Mouse (Mus musculus) layer of hippocampus, adult 9-10 months (tissue): ENCODE measurements at regions not wholly inside any gene's neighbourhood (a gene's known extent, or its start where the extent isn't known, plus 50 kb on each side); places are given as distances from the start of the nearest gene placed in this dataset.

ENCODE experiments used
- DNase-seq: peaks from one replicate; pipeline ENCODE4 v3.0.0; 2022; ENCODE audit warnings: low spot score

- DNase-seq: no peak
Measured at GRCm38 (mm10) chr12:39073289-39074022, 294.3 kb downstream of the Etv1 start.

DNA sequence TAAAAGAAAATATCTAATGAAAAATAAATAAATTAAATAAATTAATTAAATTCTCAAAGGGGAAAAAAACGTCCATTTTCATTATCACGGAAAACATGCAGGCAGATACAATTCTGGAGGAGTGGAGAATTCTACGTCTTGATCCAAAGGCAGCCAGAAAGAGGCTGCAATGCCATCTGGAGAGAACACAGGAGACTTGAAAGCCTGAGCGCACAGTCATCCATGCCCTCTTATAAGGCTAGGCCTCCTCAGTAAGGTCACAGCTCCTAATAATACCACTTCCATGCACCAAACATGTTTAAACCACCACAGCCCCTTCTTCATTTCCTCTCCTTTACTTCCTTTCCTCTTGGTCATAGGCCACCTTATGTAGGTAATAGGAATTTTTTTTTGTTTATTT is 307.1 kb downstream of the Etv1 start:
- no peak for DNase-seq

DNA sequence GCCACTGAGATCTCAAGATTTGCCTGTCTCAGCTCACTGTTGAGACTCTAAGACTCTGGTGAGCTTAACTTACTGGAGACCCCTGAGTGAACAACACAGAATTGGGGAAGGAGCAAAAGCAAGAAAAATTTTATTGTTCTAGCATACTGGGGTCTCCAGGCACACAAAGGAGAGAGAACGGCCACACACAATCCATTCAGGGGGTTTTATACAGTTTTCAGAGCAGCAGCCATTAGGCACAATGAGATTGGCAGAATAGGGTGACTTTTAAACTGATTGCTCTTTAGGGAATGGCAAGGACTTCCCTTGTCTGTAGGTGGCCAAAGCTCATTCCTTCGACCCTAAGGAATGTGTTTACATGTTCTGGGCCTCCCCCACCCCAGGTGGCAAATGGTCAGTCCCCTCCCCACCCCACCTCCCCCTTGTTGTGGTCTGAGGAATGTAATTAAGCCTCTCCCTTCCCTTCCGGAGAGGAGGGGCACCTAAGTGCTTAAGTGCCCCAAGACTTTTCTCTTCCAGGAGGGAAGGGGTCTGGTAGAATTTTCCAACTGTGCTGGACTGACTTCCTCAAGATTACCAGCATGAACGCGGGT is 315.6 kb downstream of the Etv1 start:
- no peak for DNase-seq

- no peak for DNase-seq
Measured at GRCm38 (mm10) chr12:39123391-39124095, 344.4 kb downstream of the Etv1 start.

- no peak for DNase-seq
Measured at GRCm38 (mm10) chr12:39154689-39155088, 375.5 kb downstream of the Etv1 start.

DNA sequence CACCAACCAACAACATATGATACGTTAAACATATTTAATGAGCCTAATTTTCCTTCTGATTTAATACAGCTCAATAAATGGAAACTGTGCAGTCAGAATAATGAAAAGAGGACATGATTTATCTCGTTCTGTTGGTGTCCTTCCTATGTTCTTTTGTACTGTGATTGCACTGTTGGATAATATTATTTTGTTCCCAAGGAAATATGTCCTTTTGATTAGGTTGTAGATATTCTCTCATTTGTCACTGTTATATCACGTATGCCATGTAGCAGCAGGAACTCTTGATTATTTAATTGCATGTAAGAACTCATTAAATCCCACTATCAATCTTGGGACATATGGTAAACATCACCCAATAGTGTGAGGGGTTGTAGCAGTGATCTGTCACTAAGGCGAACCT is 397.8 kb downstream of the Etv1 start:
- no peak for DNase-seq

GRCm38 (mm10) chr12:39224073-39224472 is 444.9 kb downstream of the Etv1 start:
- no peak for DNase-seq

DNA sequence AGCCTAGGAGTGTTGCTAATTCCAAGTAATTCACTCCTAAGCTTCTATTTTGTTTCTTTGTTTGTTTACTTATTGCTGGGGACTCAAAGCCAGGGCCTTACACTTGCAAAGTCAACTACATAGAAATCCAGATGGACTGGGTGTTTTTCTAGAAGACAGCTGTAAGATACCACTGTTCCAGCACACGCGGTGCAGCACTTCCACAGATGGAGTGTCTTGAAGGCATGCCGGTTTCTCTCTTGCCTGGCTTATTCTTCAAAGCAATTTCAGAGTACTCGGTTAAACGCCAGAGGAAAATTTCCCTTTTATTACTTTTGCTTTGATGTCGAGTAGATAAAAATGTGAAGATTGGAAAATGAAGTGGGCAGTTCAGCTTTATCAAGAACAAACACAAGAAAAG is 477.4 kb downstream of the Etv1 start:
- DNase-seq: no peak

DNA sequence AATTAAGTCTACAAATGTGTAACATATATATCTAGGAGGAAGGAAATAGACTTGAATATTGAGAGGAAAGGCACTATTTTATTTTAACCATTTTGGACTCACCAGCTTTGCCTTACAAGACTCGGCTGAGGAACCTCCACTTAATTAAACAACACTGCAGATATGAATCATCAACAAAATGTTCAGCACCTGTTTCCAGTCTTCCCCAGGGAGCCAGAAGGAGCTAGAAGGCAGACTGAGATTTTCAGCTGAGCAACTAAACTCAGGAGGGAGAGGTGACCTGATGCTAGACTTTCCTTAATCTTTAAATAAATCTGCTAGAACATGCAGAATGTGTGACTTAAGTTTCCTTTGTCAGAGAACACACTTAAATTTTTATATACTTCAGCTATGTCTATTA is 478.4 kb downstream of the Etv1 start:
- DNase-seq: no peak

- DNase-seq: no peak
Measured at GRCm38 (mm10) chr12:39289676-39290075, 510.5 kb downstream of the Etv1 start.

DNA sequence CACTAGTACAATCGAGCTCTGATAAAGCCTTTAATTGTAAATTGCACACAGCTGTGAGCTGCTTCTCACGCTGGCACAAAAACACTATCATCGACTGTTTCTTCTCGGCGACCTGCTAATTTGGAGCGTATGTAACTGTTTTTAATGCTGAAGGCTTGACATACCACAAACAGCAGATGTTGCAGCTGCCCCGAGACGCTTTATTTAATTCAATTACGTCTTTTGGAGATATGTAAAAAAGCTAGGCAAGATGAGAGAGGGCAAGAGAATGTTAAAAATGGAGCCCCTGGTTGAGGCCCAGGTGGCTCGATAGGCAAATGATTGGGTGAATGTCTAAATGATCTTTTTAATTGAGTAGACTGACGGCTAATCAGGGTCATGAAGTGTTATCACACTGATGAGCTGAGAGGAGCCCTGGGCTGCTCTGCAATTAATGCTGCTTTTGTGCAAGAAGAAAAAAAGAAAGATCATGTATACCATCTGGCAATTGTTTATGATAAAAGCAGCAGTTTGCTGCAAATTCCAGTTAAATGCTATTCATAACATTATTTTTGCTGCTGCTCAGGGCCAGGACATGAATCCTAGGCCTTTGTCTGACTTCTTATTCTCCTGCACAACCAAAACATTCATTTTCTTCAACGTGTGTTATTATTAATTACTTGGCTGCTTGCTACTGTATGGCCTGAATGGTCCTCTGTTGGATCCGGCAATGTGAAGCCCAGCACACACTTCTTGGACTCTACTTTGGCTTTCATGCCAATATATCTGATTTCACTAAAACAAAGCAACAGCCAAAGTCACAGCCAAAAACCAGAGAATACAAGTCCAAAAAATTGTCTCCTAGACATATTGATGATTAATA is 522.4 kb downstream of the Etv1 start:
- no peak for DNase-seq

DNA sequence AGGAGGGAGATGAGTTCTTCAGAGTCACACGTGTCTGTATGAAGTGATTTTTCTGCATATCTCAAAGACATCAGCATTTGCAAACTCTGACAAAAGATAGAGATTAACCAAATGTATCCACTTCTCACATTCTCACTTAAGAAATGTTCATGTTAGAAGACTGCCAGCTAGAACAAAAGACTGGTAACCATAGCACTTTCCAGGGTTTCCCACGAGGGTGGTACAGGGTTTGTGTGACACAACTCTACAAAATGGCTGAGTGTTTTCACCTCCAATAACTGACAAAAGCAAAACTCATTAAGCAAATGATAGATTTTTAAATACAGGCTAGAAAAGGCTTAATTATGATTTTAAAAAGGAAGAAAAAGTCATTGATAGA is 523.0 kb downstream of the Etv1 start:
- no peak for DNase-seq

- DNase-seq: no peak
Measured at GRCm38 (mm10) chr12:39307746-39308145, 528.6 kb downstream of the Etv1 start.

DNA sequence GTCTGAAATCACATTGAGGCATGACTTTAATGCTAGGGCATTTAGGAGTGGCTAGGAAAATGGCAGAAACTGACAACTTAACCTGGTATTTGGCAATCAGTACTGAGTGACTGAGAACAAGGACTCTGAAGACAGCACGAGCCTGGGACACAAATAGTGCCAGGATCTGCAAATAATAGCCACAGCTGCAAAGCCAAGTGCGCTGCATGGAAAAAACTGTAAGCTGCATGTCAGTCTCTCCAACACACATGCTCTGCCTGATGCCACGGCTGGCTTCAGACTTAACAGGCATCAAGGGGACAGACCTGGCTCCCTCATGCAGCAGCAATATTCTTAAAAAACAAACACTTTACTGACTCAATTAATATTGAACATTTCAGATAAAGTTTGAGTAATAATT is 530.7 kb downstream of the Etv1 start:
- no peak for DNase-seq

- DNase-seq: no peak
Measured at GRCm38 (mm10) chr12:39317229-39317628, 538.0 kb downstream of the Etv1 start.

GRCm38 (mm10) chr12:39321453-39321852 is 542.3 kb downstream of the Etv1 start:
- DNase-seq: no peak

GRCm38 (mm10) chr12:39326157-39326556 is 547.0 kb downstream of the Etv1 start:
- DNase-seq: peak; percentile 18

GRCm38 (mm10) chr12:39326668-39327299 is 547.6 kb downstream of the Etv1 start:
- DNase-seq: no peak

DNA sequence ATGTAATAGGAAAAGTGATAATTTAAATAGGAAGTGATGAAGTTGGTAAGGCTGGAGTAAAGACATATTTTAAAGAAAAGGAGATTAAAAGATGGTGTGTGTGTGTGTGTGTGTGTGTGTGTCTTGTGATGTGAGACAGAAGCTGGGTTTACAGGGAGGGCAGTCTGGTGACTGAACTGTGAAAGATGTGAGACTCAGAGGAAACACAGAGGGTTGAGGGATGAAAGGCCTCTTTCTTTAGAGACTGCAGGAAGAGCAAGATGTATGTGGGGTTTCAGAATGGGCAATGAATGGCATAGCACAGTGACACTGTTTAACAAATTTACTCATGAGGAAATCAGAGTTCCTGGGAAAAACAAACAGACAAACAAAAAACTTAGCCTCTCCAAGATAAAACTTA is 549.2 kb downstream of the Etv1 start:
- no peak for DNase-seq

DNA sequence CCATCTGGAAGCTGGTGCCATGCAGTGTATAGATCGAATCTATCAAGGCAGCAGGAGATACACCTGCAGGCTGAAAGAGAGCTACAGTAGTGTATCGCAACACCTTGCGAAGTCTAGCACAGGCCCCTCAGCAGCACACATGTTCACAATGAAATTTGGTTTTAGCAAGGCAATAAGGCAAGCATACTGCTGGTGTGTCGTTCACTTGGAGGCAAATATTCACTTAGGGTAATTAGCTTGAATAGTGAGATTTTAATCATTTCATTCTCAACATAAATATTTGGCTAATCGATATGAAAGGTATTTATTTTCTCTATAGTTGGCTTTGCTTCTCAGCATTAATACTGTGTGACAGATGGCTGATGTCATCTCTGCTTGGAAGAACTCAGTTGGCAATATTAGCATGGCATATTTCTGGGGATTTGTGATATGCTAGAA is 559.9 kb downstream of the Etv1 start:
- DNase-seq: peak; percentile 5

GRCm38 (mm10) chr12:39341751-39342271 is 562.6 kb downstream of the Etv1 start:
- no peak for DNase-seq

GRCm38 (mm10) chr12:39342327-39342726 is 563.1 kb downstream of the Etv1 start:
- no peak for DNase-seq
